Mouse (Mus musculus): Measurements from ENCODE around the gene Arhgef25.
"Not testable (repeated sequence)": the region's sequence is repeated elsewhere in the genome, so short reads cannot be mapped to it uniquely, and the experiment has no call there.

The Arhgef25 gene

DNA sequence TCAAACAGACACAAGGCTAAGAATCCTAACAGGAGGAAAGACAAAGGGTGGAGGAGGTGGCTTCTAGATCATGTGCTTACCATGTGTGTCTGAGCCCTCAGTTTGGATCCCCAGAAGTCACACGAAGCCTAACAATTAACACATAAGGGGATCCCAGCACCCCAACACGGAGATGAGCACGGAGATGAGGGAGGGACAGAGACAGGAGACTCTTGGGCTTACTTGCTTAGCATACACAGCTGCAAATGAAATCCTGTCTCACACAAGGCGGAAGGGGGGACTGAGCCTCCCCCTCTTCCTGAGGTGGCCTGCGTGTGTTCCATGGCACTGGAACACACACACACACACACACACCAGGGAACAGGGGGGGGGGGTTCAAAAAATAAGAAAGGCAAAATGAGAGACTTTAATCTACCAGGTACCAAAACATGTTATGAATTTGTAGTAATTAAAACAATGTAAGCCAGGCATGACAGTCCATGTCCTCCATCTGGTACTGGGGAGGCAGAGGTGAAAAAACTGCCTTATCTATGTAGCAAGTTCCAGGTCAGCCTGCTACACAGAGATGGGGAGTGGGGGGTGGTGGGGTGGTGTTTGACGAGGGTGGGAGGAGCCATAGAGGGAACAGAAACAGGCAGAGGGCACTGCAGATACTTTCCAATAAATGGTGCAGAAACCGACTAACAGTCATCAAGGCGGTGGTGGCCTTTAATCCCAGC, 54.6 kb downstream of the Arhgef25 start:
- DNase-seq = no peak

- DNase-seq = not testable (repeated sequence)
These were observed 55.4 kb downstream of the Arhgef25 start for GRCm38 (mm10) chr10:127134394-127135035.
